Mouse (Mus musculus): ENCODE data around the gene Gna15. TPM values are rescaled to one million over a fixed set of nuclear protein-coding genes. Genes with fewer than 3 reads are reported as not detected.

Gna15 gene
- polyA plus RNA-seq, 1 experiment from 2014 or later: 1.0 TPM

DNA sequence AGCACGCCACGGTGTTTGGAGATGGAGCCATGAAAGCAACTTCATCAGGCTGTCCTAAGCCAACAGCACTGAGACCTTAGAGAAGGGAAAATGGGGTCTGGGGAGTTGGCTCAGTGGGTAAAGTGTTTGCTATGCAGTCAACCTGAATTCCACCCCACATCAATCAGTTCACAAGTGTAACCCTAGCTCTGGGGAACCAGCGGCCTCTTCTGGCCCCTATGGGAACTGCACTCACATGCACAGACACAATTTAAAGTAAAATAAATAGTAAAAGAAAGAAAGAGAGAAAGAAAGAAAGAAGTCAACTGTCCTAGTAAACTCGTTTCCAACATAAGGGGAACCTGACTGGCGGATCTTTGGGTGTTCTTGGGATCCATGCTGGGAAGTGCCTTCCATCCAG lies 10.2 kb downstream of the Gna15 start:
- Histone ChIP-seq H3K9me3 (0 out of 2 replicates have a peak, but pooled peaks cover 6% of the 10 kb centered on the region), H3K4me2 (replicated peaks) (no peak overlapping the region), H3K4me1 (no peaks in the 10 kb centered on the region), H3K27ac (replicated peaks) (no peak overlapping the region), H3K36me3 (no peaks in the 10 kb centered on the region), H3K9ac (replicated peaks) (no peak overlapping the region), H3K27me3 (peaks cover 32% of the 10 kb centered on the region), H3K4me3 (no peak overlapping the region)
- WGBS: 86% methylated on average over 5 of the region's 5 CpGs
- no peak for ATAC-seq (ENCODE audit: low FRiP score, low read depth)

DNA sequence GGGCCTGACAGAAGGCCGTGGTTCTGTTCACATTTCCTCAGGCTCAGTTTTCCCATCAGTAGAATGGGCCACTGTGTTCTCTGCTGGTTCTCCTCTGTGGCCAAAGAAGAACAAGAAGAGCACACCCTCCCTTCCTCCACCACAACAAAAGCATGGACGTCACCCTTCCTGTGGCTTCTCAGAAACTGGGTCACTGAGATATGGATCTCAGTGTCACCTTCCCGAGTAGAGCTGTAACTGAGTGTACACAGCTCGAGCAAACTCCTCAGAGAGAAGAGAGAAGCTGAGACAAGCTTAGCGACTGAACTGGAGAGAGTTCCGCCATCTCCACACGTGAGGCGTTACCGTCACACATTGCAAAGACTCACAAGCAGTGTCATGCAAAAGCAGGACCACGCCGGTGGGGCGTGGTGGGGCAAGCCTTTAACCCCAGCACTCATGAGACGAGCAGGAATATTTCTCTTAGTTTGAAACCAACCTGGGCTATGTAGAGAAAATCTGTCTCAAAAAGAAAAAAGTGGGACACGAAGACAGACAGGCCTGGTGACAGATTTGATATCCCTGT lies 13.7 kb downstream of the Gna15 start:
- Histone ChIP-seq H3K27ac (replicated peaks) (no peak overlapping the region), H3K4me3 (no peak overlapping the region), H3K36me3 (no peaks in the 10 kb centered on the region), H3K9me3 (0 out of 2 replicates have a peak, but pooled peaks cover 6% of the 10 kb centered on the region), H3K9ac (replicated peaks) (no peak overlapping the region), H3K4me2 (replicated peaks) (no peak overlapping the region), H3K4me1 (no peaks in the 10 kb centered on the region), H3K27me3 (peaks cover 32% of the 10 kb centered on the region)
- WGBS: 78% methylated on average over 14 of the region's 14 CpGs
- no peak for ATAC-seq (ENCODE audit: low FRiP score, low read depth)

DNA sequence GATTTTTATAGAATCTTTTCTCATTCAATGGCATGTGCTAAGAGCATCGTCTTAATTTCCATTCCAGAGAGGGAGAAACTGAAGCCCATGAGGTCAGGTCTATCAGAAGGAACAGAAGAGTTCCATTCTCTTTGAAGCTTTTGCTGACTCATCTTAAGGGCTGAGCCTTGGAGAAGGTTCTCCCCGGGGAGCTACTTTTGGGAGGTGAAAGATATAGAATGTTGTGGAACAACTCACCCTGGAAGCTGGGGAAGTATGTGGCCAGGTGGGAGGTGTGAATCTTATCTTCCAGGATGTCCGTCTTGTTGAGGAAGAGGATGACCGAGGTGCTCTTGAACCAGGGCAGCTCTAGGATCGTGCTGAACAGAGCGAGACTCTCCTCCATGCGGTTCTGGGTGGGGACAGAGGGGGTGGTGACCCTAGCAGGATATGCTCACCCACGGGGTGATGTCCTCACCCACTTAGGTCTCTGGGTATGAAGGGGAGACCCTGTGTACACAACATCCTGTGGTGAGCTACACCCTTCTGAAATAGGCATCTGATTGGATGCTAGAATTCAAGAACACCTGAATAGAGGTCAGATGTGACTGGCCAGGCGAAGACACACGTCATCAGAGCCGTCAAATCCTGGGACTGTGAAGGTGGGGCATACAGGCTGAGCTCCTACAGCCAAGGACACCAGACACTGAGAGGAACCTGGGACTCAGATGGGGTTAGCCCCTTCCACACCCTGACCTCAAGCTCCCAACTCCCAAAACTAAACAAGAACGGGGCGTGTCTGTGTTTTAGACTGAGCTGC lies 16.1 kb downstream of the Gna15 start:
- 77% methylated on average over 13 of the region's 13 CpGs for WGBS
- no peak for ATAC-seq (ENCODE audit: low FRiP score, low read depth)
- H3K9ac ChIP-seq (replicated peaks): no peak overlapping the region
- no peaks in the 10 kb centered on the region for H3K36me3 ChIP-seq
- no peak overlapping the region for H3K27ac ChIP-seq (replicated peaks)
- peaks cover 38% of the 10 kb centered on the region for H3K27me3 ChIP-seq
- 0 out of 2 replicates have a peak, but pooled peaks cover 1% of the 10 kb centered on the region for H3K4me1 ChIP-seq
- H3K9me3 ChIP-seq: no peaks in the 10 kb centered on the region
- no peak overlapping the region for H3K4me2 ChIP-seq (replicated peaks)
- no peak overlapping the region for H3K4me3 ChIP-seq

GRCm38 (mm10) chr10:81507095-81507494 lies 16.9 kb downstream of the Gna15 start:
- WGBS: 39% methylated on average over 6 of the region's 6 CpGs
- no peak overlapping the region for H3K4me3 ChIP-seq
- H3K27me3 ChIP-seq: peaks cover 32% of the 10 kb centered on the region
- H3K36me3 ChIP-seq: no peaks in the 10 kb centered on the region
- H3K4me2 ChIP-seq (replicated peaks): no peak overlapping the region
- H3K4me1 ChIP-seq: 0 out of 2 replicates have a peak, but pooled peaks cover 2% of the 10 kb centered on the region
- H3K9ac ChIP-seq (replicated peaks): no peak overlapping the region
- H3K27ac ChIP-seq (replicated peaks): no peak overlapping the region
- ATAC-seq (ENCODE audit: low FRiP score, low read depth): no peak
- H3K9me3 ChIP-seq: no peaks in the 10 kb centered on the region

DNA sequence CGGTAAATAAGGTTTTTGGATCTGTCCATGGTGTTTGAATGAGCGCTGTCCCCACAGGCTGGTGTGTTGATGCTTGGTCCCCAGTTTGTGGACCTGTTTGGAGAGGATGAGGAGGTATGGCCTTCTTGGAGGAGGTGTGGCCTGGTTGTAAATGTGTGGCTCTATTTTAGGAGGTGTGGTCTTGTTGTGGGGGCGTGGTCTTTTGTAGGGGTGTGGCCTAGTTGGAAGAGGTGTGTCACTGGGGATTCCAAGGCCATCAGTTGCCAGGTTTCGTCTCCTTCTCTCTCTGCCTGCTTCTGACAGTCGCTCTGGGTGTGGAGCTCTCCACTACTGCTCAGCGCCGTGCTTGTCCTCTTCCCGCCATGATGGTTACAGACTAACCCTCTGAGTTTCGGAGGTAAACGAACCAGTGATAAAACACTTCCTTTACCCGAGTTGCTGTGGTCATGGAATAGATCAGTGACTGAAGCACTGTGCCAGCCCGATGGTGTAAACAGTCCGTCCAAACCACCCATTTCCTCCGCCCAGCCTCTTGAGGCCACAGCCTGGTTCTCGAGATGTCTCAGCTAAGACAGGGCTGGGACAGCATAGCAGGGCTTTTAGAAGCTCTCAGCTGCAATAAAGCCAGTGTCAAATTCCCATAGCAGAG lies 18.9 kb downstream of the Gna15 start:
- no peak overlapping the region for H3K4me3 ChIP-seq
- no peaks in the 10 kb centered on the region for H3K9me3 ChIP-seq
- H3K4me1 ChIP-seq: 0 out of 2 replicates have a peak, but pooled peaks cover 2% of the 10 kb centered on the region
- H3K9ac ChIP-seq (replicated peaks): no peak overlapping the region
- no peak overlapping the region for H3K4me2 ChIP-seq (replicated peaks)
- H3K27ac ChIP-seq (replicated peaks): no peak overlapping the region
- H3K27me3 ChIP-seq: peaks cover 22% of the 10 kb centered on the region
- WGBS: 80% methylated on average over 15 of the region's 15 CpGs
- no peaks in the 10 kb centered on the region for H3K36me3 ChIP-seq
- no peak for ATAC-seq (ENCODE audit: low FRiP score, low read depth)

DNA sequence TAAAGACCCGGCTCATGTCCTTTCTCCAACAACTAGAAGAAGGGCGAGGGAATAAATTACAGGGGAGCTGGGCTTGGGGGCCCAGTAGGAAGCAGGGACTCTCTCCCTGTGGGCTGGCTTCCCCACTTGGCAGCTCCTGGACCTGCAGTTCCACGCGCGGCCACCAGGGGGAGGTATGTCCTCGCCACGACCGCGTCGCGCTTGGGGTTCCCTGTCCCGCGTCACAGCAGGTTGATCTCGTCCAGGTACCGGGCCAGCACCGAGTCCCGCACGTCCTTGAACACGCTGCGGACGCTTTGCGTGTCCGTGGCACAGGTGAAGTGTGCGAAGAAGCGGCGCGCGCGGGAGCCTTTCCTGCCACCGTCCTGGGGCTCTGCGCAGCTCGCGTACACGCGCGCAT lies 21.4 kb downstream of the Gna15 start:
- Histone ChIP-seq H3K36me3 (no peaks in the 10 kb centered on the region), H3K4me3 (peak overlapping the region; percentile 35), H3K4me1 (0 out of 2 replicates have a peak, but pooled peaks cover 2% of the 10 kb centered on the region), H3K9me3 (no peaks in the 10 kb centered on the region), H3K9ac (replicated peaks) (peak overlapping the region; percentile 37; the same call in 1 of the 2 replicates), H3K27ac (replicated peaks) (no peak overlapping the region), H3K4me2 (replicated peaks) (peak overlapping the region; percentile 60), H3K27me3 (peaks cover 18% of the 10 kb centered on the region)
- peak; percentile 54; the same call in 1 of the 2 replicates for ATAC-seq (ENCODE audit: low FRiP score, low read depth)
- WGBS: 7% methylated on average over 36 of the region's 36 CpGs

DNA sequence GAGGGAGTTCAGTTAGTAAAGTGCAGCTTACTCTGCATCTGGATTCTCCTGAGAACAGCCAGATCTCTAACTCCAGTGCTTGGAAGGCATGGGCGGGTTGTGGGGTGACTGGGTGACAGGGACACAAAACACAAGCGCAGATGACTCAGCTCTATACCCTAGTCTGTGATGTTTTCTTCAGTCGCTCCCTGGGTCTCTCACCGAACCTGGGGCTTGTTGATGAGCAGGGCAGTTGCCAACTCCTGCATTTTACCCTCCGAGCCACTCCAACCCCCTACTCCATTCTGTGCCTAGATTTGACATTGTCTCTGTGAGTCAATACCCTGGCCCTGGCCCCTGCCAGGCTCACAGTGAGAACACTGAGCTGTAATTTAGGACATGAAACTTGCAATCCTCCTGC lies 22.2 kb downstream of the Gna15 start:
- Histone ChIP-seq H3K27ac (replicated peaks) (no peak overlapping the region), H3K36me3 (no peaks in the 10 kb centered on the region), H3K9me3 (no peaks in the 10 kb centered on the region), H3K4me1 (0 out of 2 replicates have a peak, but pooled peaks cover 7% of the 10 kb centered on the region), H3K27me3 (peaks cover 16% of the 10 kb centered on the region), H3K4me2 (replicated peaks) (no peak overlapping the region), H3K9ac (replicated peaks) (no peak overlapping the region), H3K4me3 (no peak overlapping the region)
- WGBS: 85% methylated on average over 5 of the region's 5 CpGs
- ATAC-seq (ENCODE audit: low FRiP score, low read depth): no peak

- Histone ChIP-seq H3K36me3 (no peaks in the 10 kb centered on the region), H3K27ac (replicated peaks) (no peak within 1 kb of the TSS), H3K9ac (replicated peaks) (no peak within 1 kb of the TSS), H3K9me3 (no peaks in the 10 kb centered on the region), H3K4me3 (no peak within 1 kb of the TSS), H3K4me2 (replicated peaks) (no peak within 1 kb of the TSS), H3K27me3 (peaks cover 16% of the 10 kb centered on the region), H3K4me1 (peaks cover 15% of the 10 kb centered on the region)
- 80% methylated on average over 3 of the region's 3 CpGs for WGBS
- ATAC-seq (ENCODE audit: low FRiP score, low read depth): no peak
These were observed 24.0 kb downstream of the Gna15 start, which contains the start of gene S1pr4 for GRCm38 (mm10) chr10:81500032-81500431. Gene S1pr4 (minus strand): TSS chr10:81500132.

- Histone ChIP-seq H3K4me2 (replicated peaks) (no peak overlapping the region), H3K4me3 (no peak overlapping the region), H3K36me3 (no peaks in the 10 kb centered on the region), H3K9ac (replicated peaks) (no peak overlapping the region), H3K27me3 (peaks cover 16% of the 10 kb centered on the region), H3K9me3 (no peaks in the 10 kb centered on the region), H3K4me1 (peaks cover 21% of the 10 kb centered on the region), H3K27ac (replicated peaks) (no peak overlapping the region)
- no peak for ATAC-seq (ENCODE audit: low FRiP score, low read depth)
- 78% methylated on average over 23 of the region's 23 CpGs for WGBS
These were observed 24.6 kb downstream of the Gna15 start for GRCm38 (mm10) chr10:81499250-81499901.

DNA sequence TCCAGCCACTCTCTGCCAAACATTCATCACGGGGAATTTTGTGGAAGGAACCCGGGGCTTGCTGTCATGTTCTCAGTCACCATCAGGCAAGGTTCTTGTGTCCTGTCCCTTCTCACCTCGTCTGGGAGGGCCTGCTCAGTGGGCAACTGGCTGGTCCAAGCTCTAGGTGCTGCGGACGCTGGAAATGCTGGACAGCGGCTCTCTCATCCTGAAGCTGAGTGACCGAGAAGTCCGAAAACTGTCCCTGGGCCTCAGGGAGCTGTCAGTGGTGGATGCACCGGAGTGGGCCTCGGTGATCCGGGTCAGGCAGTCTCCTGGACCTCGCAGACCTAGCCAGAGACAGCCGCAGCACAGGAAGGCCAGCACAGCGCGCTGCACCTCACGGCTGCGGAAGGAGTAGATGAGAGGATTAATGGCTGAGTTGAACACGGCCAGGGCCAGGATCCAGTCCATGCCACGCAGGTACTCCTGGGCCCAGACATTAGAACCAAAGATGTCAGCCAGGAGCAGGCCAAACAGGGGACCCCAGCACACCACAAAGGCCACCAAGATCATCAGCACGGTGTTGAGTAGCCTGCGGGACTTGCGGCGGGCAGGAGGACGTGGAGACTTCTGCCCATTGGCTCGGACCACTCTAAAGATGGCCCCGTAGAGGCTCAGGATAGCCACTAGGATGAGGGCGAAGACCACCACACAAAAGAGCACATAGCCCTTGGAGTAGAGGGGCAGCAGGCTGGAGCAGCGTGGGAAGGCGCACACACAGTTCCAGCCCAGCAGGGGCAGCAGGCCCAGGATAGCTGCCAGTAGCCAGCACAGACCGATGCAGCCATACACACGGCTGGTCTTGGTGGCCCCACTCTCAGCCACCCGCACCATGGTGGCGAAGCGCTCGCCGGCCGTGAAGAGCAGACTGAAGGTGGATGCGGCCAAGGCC lies 25.4 kb downstream of the Gna15 start:
- 87% methylated on average over 38 of the region's 38 CpGs for WGBS
- Histone ChIP-seq H3K4me2 (replicated peaks) (no peak overlapping the region), H3K4me3 (no peak overlapping the region), H3K9me3 (no peaks in the 10 kb centered on the region), H3K9ac (replicated peaks) (no peak overlapping the region), H3K4me1 (peaks cover 22% of the 10 kb centered on the region), H3K27me3 (peaks cover 9% of the 10 kb centered on the region), H3K27ac (replicated peaks) (no peak overlapping the region), H3K36me3 (no peaks in the 10 kb centered on the region)
- ATAC-seq (ENCODE audit: low FRiP score, low read depth): no peak

Data from midbrain, embryonic 12.5 days (tissue).